Mouse (Mus musculus): ENCODE measurements at regions not wholly inside any gene's neighbourhood (a gene's known extent, or its start where the extent isn't known, plus 50 kb on each side); places are given as distances from the start of the nearest gene placed in this dataset.

DNA sequence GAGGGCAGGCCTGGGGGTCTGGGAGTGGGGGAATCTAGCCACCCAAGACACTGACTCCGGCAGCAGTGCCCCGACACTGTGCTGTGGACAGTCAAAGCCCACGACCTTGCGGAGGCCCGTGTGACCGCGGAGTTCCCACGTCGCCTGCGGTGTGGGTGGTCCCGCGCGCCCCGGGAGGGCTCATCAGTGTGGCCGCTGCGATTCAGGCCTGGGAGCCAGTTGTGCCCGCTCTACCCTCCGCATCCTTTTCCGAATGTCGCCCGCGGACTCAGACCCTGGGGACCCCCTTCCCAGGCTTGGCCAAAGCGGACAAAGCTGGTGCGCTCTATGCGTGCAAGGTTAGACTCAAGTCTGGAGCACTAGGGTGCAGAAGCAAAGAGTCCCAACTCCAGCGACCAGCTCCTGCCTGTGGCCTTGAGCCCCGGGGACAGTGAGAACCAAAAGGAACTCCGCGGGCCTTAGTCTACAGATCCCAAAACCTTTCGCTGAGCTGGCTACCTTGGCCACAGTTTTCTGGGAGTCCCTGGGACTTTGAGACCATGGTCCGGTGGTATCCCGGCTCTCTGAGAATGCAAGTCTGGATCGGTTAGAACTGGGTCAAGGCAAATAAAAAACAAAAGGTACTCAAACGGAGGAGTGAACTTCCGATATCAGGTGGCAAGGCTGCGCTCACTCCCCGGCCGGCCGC, 90.1 kb upstream of the Dio3 start:
- TF ChIP-seq EP300 (IDR thresholded peaks at IDR 0.05; ENCODE audit: low read length) (no peak), MXI1 (IDR thresholded peaks at IDR 0.05; ENCODE audit: low read depth, low read length) (no peak)

Measured in CH12.LX (cell line).